Mouse (Mus musculus) erythroblast, embryonic 14.5 days (primary cell): ENCODE results near the gene AC131692.1. TPM values are rescaled to one million over a fixed set of nuclear protein-coding genes. Genes with fewer than 3 reads are reported as not detected.

Source experiments
- H3K27me3 ChIP-seq: 2 replicates; pipeline ENCODE4 v1.6.1; 2012; ENCODE audit warnings: inconsistent platforms; ENCODE audit not compliant: control insufficient read depth
- H3K36me3 ChIP-seq: 2 replicates; pipeline ENCODE4 v1.6.1; 2012; ENCODE audit warnings: mild to moderate bottlenecking, inconsistent platforms; ENCODE audit not compliant: control insufficient read depth
- H3K4me1 ChIP-seq: 2 replicates; pipeline ENCODE4 v1.6.1; 2012; ENCODE audit warnings: inconsistent platforms; ENCODE audit not compliant: control insufficient read depth
- H3K4me3 ChIP-seq: replicated peaks from 2 replicates; pipeline ENCODE3; 2012; ENCODE audit warnings: moderate library complexity, mild to moderate bottlenecking, inconsistent platforms
- H3K9me3 ChIP-seq: 2 replicates; pipeline ENCODE4 v1.6.1; 2012; ENCODE audit warnings: low read length, inconsistent platforms, mixed read lengths; ENCODE audit not compliant: control insufficient read depth
- GATA1 ChIP-seq: IDR thresholded peaks from 2 replicates; pipeline ENCODE4 v1.6.1; 2012; ENCODE audit warnings: low read length, inconsistent platforms, mixed read lengths
- TAL1 ChIP-seq: IDR thresholded peaks from 3 replicates; pipeline ENCODE4 v1.6.1; 2012; ENCODE audit warnings: low read length, inconsistent platforms, mixed read lengths
- polyA plus RNA-seq: library from polyadenylated mRNA; stranded (reverse); fragments of >175 nt; gene quantifications from 2 replicates; pipeline ENCODE4 v1.2.3, GENCODE M21; 2012

AC131692.1 gene
- polyA plus RNA-seq, 1 experiment: 1.3 TPM

DNA sequence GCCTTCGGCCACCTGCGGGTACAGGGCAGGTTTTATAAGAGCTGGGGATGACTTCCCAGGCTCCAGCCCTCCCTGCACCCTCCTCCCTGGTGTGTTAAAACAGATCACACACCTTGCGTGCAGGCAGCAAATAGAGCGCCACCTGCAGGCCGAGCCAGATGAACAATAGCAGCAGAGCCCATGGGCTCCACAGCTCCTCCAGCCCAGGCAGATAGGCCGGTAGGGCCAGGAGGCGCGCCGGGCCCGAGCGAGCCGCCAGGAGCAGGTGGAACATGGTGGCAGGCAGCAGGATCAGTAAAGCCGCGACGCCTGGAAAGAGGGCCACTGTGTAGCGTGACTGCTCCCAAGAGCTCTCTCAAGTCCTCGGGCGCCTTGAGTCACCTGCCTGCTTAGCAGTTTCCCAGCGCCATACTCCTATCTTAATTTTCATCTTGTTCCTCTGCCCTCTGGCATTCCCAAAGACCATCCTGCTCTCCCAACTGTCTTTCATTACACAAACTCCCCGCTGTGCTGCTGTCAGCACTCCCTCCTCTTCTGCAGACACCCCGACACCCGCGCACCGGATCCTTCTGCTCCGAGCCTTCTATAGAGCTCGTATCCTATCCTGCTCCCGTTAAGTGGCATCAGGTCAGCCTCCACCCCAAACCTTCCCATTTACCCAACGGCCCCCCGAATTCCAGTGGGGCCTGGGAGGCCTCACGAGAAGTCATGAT is 27.1 kb upstream of the AC131692.1 start:
- TF ChIP-seq TAL1: no peak
- TF ChIP-seq GATA1: no peak
- Histone ChIP-seq H3K4me3 (peak overlapping the region; percentile 71), H3K4me1 (peaks cover 53% of the 10 kb centered on the region), H3K27me3 (no peaks in the 10 kb centered on the region), H3K9me3 (no peaks in the 10 kb centered on the region), H3K36me3 (peaks cover 55% of the 10 kb centered on the region)

DNA sequence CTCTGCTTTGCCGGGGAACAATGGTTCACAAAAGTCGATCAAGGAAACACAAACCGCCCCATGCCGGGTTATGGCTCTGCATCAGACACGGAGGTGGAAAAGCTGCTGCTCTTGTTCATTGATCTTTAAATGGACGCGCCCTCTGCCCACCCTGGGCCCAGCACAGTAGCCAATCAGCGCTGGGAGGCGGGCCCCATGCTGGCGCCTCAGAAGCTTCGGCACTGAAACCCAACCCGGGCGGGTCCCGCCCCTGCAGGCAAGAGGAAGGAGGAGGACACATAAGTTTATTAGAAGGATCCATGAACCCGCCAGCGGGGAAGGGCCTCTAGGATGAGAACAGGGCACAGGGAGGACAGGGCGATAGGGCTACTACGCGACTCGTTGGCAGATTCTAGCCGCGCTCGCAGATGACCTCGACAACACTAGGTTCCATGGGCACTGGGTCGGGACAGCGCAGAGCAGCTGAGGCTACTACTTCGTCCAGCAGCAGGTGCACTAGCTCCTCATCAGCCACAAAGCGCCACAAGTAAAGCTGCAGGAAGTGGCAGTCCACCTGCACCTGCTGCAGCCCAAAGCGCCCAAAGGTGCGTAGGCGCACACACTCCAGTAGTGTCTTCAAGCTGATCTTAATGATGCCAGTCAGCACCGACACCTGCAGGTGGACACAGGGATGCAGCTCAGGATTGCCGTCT is 26.3 kb upstream of the AC131692.1 start, which contains the start of gene Tm7sf2:
Gene Tm7sf2, minus strand, starts transcription at position 650 of the 692 bp plus-strand sequence.
- no peaks in the 10 kb centered on the region for H3K9me3 ChIP-seq
- peaks cover 55% of the 10 kb centered on the region for H3K36me3 ChIP-seq
- H3K4me3 ChIP-seq: peak within 1 kb of the TSS; percentile 71
- peaks cover 46% of the 10 kb centered on the region for H3K4me1 ChIP-seq
- H3K27me3 ChIP-seq: no peaks in the 10 kb centered on the region
- TF ChIP-seq TAL1: no peak
- TF ChIP-seq GATA1: no peak

DNA sequence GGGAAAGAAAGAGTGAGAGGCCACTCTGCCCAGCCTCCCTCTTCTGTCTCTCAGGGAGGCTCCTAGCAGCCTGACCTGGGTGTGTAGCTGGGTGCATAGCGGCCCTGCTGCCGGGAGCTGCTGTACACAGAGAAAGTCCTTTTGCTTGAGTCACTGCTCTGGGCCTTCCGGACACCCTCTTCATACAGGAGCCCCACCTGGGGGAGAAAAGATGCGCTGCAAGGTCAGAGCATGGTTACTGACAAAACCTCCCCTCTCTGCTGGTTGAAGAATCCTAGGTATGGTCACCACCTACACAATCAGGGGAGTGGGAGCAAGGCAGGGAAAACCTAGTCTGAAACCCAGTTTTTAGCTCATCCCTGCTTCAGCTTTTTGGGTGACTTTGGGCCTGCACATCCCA is 25.3 kb upstream of the AC131692.1 start:
- H3K27me3 ChIP-seq: no peaks in the 10 kb centered on the region
- peaks cover 54% of the 10 kb centered on the region for H3K36me3 ChIP-seq
- no peak overlapping the region for H3K4me3 ChIP-seq
- TF ChIP-seq TAL1 (no peak), GATA1 (no peak)
- H3K4me1 ChIP-seq: peaks cover 36% of the 10 kb centered on the region
- no peaks in the 10 kb centered on the region for H3K9me3 ChIP-seq

DNA sequence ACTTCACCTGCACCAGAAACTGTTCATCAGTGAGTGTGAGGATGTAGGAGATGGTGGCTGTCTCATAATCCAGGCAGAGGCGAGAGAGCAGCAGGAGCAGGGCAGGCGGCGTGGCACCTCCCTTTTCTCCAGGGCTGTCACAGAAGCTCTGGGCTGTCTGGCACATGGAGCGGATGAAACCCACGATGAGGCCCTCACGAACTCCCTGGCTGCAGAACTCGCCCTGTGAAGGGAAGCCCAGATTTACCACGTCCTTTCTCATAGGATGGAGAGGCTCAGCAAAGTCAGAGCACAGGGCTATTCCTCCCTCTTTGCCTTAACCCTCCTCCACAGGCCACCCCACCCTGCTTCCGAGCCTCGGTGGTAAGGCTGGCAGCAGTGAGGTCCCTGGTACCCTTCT is 24.4 kb upstream of the AC131692.1 start:
- H3K36me3 ChIP-seq: peaks cover 59% of the 10 kb centered on the region
- H3K4me1 ChIP-seq: peaks cover 36% of the 10 kb centered on the region
- no peak overlapping the region for H3K4me3 ChIP-seq

DNA sequence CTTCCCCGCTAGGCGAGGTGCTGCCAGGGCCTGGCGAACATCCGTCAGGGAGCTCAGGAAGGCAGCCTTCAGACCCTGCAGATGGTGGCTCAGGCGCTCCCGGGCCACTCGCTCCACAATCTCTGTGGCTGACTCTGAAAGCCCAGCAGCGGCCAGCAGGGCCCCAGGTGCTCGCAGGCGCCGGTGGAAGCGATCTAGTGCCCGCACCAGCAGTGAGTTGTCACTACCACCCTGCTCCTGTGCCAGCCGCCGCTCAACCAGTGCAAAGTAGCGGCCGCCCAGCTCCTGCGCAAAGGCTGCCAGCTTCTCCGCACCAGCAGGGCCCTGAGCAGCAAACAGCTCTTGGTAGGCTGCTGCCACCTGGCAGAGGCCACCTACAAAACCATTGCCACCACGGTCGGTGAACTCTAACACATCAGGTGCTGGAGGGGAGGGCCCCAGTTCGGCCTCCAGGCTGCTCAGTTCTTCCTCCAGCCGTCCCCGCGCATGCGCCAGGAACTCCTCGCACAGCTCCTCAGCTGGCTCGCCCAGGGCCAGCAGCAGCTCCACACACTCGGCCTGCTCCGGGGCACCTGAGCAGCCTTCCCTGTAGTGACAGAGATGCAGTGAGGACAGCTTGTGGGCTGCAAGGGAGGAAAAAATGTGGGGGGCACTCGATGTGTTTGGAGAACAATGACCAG is 23.5 kb upstream of the AC131692.1 start:
- H3K9me3 ChIP-seq: no peaks in the 10 kb centered on the region
- peaks cover 41% of the 10 kb centered on the region for H3K4me1 ChIP-seq
- peaks cover 63% of the 10 kb centered on the region for H3K36me3 ChIP-seq
- H3K4me3 ChIP-seq: no peak overlapping the region
- no peak for TF ChIP-seq GATA1
- no peak for TF ChIP-seq TAL1
- no peaks in the 10 kb centered on the region for H3K27me3 ChIP-seq

More for the DNA sequence above, 24.4 kb upstream of the AC131692.1 start:
- H3K9me3 ChIP-seq: no peaks in the 10 kb centered on the region
- no peaks in the 10 kb centered on the region for H3K27me3 ChIP-seq
- TF ChIP-seq GATA1: no peak
- TF ChIP-seq TAL1: no peak

DNA sequence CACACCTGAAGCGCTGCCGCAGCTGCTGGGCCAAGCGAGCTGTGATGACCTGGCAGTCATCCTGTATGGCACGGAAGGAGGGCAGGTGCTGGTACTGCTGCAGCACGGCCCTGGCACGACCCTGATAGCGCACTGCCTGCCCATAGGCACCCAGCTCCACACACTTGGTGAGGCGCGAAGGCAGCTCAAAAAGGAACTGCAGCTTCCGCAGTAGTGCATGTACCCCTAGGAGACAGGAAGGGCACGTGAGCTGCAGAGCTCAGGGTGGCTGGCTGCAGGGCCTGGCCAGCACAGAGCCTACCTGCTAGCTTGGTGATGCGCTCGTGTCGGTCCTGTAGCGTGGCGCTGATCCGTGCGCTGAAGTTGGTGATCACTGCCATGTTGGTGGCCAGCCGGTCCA is 23.0 kb upstream of the AC131692.1 start:
- no peak for TF ChIP-seq TAL1
- no peak for TF ChIP-seq GATA1
- H3K4me1 ChIP-seq: peaks cover 45% of the 10 kb centered on the region
- H3K36me3 ChIP-seq: peaks cover 64% of the 10 kb centered on the region
- H3K4me3 ChIP-seq: no peak overlapping the region
- H3K9me3 ChIP-seq: no peaks in the 10 kb centered on the region
- H3K27me3 ChIP-seq: no peaks in the 10 kb centered on the region

DNA sequence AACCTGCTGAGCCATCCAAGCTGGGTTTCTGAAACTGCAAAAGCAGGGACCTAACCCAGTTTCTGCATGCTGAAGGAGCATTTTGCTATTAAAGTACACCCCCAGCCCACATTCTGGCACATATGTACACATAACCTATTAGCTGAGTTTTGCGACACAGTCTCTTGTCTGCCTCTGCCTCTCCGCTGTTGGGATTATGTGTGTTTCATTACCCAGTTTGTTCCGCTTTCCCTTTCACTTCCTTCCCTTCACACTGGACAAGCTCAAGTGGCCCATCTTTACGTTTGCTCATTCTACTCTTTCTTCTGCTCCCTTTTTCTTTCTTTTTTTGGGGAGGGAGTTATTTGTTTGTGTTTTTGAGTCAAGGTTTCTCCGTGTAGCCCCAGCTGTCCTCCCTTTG is 20.3 kb upstream of the AC131692.1 start:
- Histone ChIP-seq H3K4me1 (peaks cover 36% of the 10 kb centered on the region), H3K27me3 (no peaks in the 10 kb centered on the region), H3K9me3 (no peaks in the 10 kb centered on the region), H3K36me3 (peaks cover 55% of the 10 kb centered on the region), H3K4me3 (no peak overlapping the region)
- TF ChIP-seq GATA1 (no peak), TAL1 (no peak)

DNA sequence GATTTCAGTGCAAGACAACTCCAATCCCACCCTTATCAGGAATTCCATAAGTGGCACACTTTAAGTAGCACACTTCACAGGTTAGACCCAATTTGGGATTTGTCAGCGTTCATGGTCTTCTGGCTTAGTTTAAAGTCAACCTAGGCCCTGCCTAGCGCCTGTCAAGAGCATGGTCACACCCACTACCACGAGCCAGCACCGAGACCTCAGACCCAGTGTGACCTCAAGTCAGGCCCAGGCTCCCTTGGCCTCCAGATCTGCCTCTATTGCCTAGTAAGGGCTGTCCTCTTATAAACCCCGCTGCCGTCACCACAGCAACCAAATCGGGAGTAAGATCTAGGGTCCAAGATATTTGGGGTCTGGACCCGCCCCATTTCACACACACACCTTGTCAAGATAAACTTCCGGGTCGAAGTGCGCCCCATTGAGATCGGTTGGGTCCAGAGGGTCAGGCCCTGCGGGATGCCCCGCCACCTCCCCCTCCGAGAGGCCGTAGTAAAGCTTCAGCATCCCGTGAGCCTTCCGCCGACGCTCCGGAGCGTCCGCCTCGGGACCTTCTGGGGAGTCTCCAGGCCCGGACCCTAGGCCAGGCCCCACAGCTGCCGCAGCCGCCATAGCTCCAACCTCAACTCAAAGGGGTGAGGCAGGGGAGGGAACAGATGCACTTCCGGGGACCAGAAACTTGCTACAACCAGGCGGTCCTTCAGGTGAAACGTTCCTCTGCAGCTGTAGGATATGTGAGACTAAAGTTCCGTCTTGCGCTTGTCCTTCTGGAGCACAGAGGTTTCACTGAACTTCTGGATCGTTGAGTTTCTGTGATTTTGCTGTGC is 17.4 kb upstream of the AC131692.1 start, which contains the start of gene Vps51:
Gene Vps51, minus strand, starts transcription at position 668 of the 830 bp plus-strand sequence.
- H3K4me1 ChIP-seq: peaks cover 30% of the 10 kb centered on the region
- peaks cover 46% of the 10 kb centered on the region for H3K36me3 ChIP-seq
- no peaks in the 10 kb centered on the region for H3K27me3 ChIP-seq
- no peaks in the 10 kb centered on the region for H3K9me3 ChIP-seq
- H3K4me3 ChIP-seq: peak within 1 kb of the TSS; percentile 76
- TF ChIP-seq TAL1 (no peak), GATA1 (no peak)
